Mouse (Mus musculus) lung, postnatal 0 days (tissue): ENCODE measurements around the gene Neu1.

Experiments
- CTCF ChIP-seq: IDR thresholded peaks from 2 replicates; pipeline ENCODE4 v1.5.1; 2016; ENCODE audit warnings: antibody characterized with exemption, mild to moderate bottlenecking
- EP300 ChIP-seq: IDR thresholded peaks from 2 replicates; pipeline ENCODE4 v1.6.1; 2016; ENCODE audit warnings: antibody characterized with exemption, mild to moderate bottlenecking, control low read depth

DNA sequence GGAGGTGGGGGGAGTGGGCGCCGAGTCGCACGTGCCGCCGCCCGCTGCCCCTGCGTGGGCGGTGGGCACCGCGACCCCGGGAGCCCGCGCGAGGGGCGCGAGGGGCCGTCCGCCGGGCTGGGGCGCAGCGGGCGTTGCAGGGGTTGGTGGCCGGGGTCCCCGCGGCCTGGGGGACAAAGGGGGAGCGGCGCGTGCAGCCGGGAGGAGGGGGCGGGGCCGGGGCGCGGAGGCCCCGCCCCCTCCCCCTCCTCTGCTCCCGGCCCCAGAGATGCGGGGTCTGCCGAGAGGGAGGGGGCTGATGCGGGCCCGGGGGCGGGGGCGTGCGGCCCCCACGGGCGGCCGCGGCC, 32.4 kb upstream of the Neu1 start:
- TF ChIP-seq CTCF (no peak), EP300 (no peak)
